Mouse (Mus musculus): ENCODE results near the gene Gm10203. TPM values are rescaled to one million over a fixed set of nuclear protein-coding genes. Genes with fewer than 3 reads are reported as not detected.

The Gm10203 gene
- total RNA-seq (2023): not detected

GRCm38 (mm10) chr6:149129870-149130269 is at the start of gene Gm10203:
Gene Gm10203 (plus strand): TSS chr6:149130170.

GRCm38 (mm10) chr6:149101076-149101942 is 28.7 kb upstream of the Gm10203 start, which contains the start of gene Dennd5b:
Gene Dennd5b (minus strand): TSS chr6:149101680.

GRCm38 (mm10) chr6:149139471-149139870 is 9.5 kb downstream of the Gm10203 start, which contains the start of gene Etfbkmt:
Gene Etfbkmt (plus strand): TSS chr6:149139849.

Other genes with a start within 250 kb of the Gm10203 start
- 14.3 TPM for gene Caprin2, start 233.9 kb upstream of the Gm10203 start, total RNA-seq (2023)
- gene Sinhcaf, start 183.7 kb upstream of the Gm10203 start, total RNA-seq (2023): 51.3 TPM
- gene Dennd5b, start 28.5 kb upstream of the Gm10203 start, total RNA-seq (2023): 4.9 TPM
- gene Etfbkmt, start 9.7 kb downstream of the Gm10203 start, total RNA-seq (2023): 11.0 TPM
- gene Amn1, start 58.5 kb downstream of the Gm10203 start, total RNA-seq (2023): 24.9 TPM
- gene Resf1, start 179.2 kb downstream of the Gm10203 start, total RNA-seq (2023): 220 TPM